Mouse (Mus musculus) midbrain, postnatal 0 days (tissue): ENCODE results near the gene Tmem69. TPM values are rescaled to one million over a fixed set of nuclear protein-coding genes. Genes with fewer than 3 reads are reported as not detected.

Experiments used
- ATAC-seq: fragments of 200-750 bp; cut with Nextera tagmentation; 2 replicates; pipeline ENCODE4 v1.8.0; 2017; ENCODE audit warnings: moderate number of reproducible peaks, mild to moderate bottlenecking, moderate TSS enrichment, moderate library complexity; ENCODE audit not compliant: low FRiP score
- DNase-seq: peaks from one replicate; pipeline ENCODE4 v3.0.0-alpha.2; 2015; ENCODE audit warnings: low spot score
- H3K27ac ChIP-seq: fragments of 300-500 bp; sonication (generic); 2 replicates; pipeline ENCODE4 v1.5.1; 2014; ENCODE audit warnings: low read depth, mild to moderate bottlenecking, low read length, mixed read lengths
- H3K27me3 ChIP-seq: fragments of 300-500 bp; sonication (generic); 2 replicates; pipeline ENCODE4 v1.6.1; 2014; ENCODE audit warnings: low read length, control low read depth, mixed read lengths; ENCODE audit not compliant: insufficient read depth
- H3K36me3 ChIP-seq: fragments of 300-500 bp; sonication (generic); 2 replicates; pipeline ENCODE4 v1.6.1; 2014; ENCODE audit warnings: low read length, control low read depth, mixed read lengths; ENCODE audit not compliant: insufficient read depth
- H3K4me1 ChIP-seq: fragments of 300-500 bp; sonication (generic); 2 replicates; pipeline ENCODE4 v1.6.1; 2014; ENCODE audit warnings: mild to moderate bottlenecking, control low read depth, antibody characterized with exemption, low read length, mixed read lengths; ENCODE audit not compliant: insufficient read depth
- H3K4me2 ChIP-seq: fragments of 300-500 bp; sonication (generic); 2 replicates; pipeline ENCODE4 v1.6.1; 2014; ENCODE audit warnings: low read depth, mild to moderate bottlenecking, low read length, mixed read lengths; ENCODE audit not compliant: poor library complexity, severe bottlenecking
- H3K4me3 ChIP-seq: fragments of 300-500 bp; sonication (generic); 2 replicates; pipeline ENCODE4 v1.5.1; 2014; ENCODE audit warnings: low read depth, mild to moderate bottlenecking, low read length, moderate library complexity
- H3K9ac ChIP-seq: fragments of 300-500 bp; sonication (generic); replicated peaks from 2 replicates; pipeline ENCODE4 v1.6.1; 2014; ENCODE audit warnings: mild to moderate bottlenecking, low read length, moderate library complexity, mixed read lengths; ENCODE audit not compliant: poor library complexity, severe bottlenecking
- H3K9me3 ChIP-seq: fragments of 300-500 bp; sonication (generic); 2 replicates; pipeline ENCODE4 v1.6.1; 2016; ENCODE audit warnings: low read length, control low read depth
- CTCF ChIP-seq: IDR thresholded peaks from 2 replicates; pipeline ENCODE4 v1.5.1; 2016; ENCODE audit warnings: antibody characterized with exemption, mild to moderate bottlenecking
- WGBS: fragments of 180-500 bp; shearing (Covaris S2); extraction: QIAGEN DNeasy Blood & Tissue Kit; methylation state at CpG from one replicate; pipeline ENCODE4 v1.1.7; 2014; 5-methylcytosine and 5-hydroxymethylcytosine counted together
- polyA plus RNA-seq: library from polyadenylated mRNA; unstranded; fragments of >200 nt; fragmentation: Nextera tagmentation; extraction: Ambion mirVana; gene quantifications from 2 replicates; pipeline ENCODE4 v1.2.1, GENCODE M21; 2015
- total RNA-seq: library from RNA; depleted of rRNA; stranded (reverse); fragments of >200 nt; gene quantifications from 2 replicates; pipeline ENCODE4 v1.2.3, GENCODE M21; 2014

Tmem69 gene
- total and polyA plus RNA-seq, 2 experiments from 2014 or later, result 12.6 to 14.0 TPM

DNA sequence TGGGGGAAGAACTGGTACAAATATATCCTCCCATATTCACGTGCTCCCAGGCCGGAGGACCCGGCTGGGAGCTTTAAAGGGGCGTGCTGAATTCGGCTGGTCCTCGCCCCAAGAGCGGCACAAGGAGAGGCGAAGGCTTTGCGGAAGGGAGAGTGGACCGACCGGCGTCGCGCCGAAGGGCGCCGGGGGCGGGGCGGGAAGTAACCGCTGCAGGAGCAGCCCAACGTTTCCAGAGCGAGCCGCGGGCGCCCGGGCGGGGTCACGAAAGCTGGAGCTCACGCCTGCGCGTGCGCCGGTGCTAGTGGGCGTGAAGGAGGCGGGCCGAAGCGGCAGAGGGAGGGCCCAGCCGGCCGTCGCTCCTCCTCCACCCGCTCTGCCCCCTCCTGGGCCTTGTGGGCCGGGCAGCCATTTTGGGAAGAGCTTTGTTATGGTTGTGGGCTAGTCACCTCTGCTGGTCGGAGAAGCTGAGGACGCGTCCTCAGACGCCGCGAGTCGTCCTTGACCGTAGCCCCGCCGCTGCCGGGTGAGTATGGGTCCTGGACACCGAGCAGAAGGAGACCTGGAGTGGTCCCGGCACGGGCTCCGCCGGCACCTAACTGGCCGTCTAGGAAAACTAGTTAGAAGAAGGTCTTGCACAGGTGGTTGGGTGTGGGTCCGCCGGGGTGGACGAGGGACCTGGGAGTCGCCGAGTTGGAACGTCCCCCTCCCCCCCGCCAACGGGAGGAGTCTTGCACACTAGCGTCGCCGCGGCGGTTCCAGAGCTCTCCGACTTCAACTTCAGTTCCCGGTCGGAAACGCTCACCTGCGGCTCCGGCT lies 1.8 kb upstream of the Tmem69 start, which contains the start of gene Gpbp1l1:
Gpbp1l1 (plus strand) TSS at position 353 of the 816 bp plus-strand sequence.
- WGBS, result under 1% methylated on average over 72 of the region's 78 CpGs
- Histone ChIP-seq H3K4me1 (0 out of 2 replicates have a peak, but pooled peaks cover 2% of the 10 kb centered on the region), H3K4me2 (peak within 1 kb of the TSS; percentile 67), H3K27ac (peak within 1 kb of the TSS; percentile 94), H3K36me3 (peaks cover 6% of the 10 kb centered on the region; the same call in 1 of the 2 replicates), H3K4me3 (peak within 1 kb of the TSS; percentile 94), H3K27me3 (no peaks in the 10 kb centered on the region), H3K9me3 (no peaks in the 10 kb centered on the region), H3K9ac (peak within 1 kb of the TSS; percentile 71)
- DNase-seq (peak; percentile 97), ATAC-seq (peak; percentile 98)
- TF ChIP-seq CTCF, result peak; percentile 63

GRCm38 (mm10) chr4:116556561-116557305 lies 997 bp upstream of the Tmem69 start:
- Histone ChIP-seq H3K36me3 (peaks cover 6% of the 10 kb centered on the region; the same call in 1 of the 2 replicates), H3K4me1 (0 out of 2 replicates have a peak, but pooled peaks cover 2% of the 10 kb centered on the region), H3K9ac (peak overlapping the region; percentile 71), H3K4me3 (peak overlapping the region; percentile 94), H3K27ac (peak overlapping the region; percentile 94), H3K27me3 (no peaks in the 10 kb centered on the region), H3K4me2 (peak overlapping the region; percentile 67), H3K9me3 (no peaks in the 10 kb centered on the region)
- DNase-seq (peak; percentile 96), ATAC-seq (peak; percentile 97)
- TF ChIP-seq CTCF, result peak; percentile 21; the same call in 1 of the 2 replicates
- under 1% methylated on average over 28 of the region's 28 CpGs for WGBS

GRCm38 (mm10) chr4:116553035-116553434 lies 2.7 kb downstream of the Tmem69 start:
- H3K4me3 ChIP-seq, result no peak overlapping the region
- no peak for DNase-seq
- no peak for TF ChIP-seq CTCF
- ATAC-seq, result no peak
- no peak overlapping the region for H3K27ac ChIP-seq
- 72% methylated on average over 3 of the region's 3 CpGs for WGBS
- H3K9me3 ChIP-seq, result no peaks in the 10 kb centered on the region
- no peaks in the 10 kb centered on the region for H3K4me1 ChIP-seq
- H3K9ac ChIP-seq, result no peak overlapping the region
- peaks cover 6% of the 10 kb centered on the region; the same call in 1 of the 2 replicates for H3K36me3 ChIP-seq
- no peak overlapping the region for H3K4me2 ChIP-seq
- no peaks in the 10 kb centered on the region for H3K27me3 ChIP-seq

GRCm38 (mm10) chr4:116550432-116550831 lies 5.3 kb downstream of the Tmem69 start:
- 81% methylated on average over 1 of the region's 1 CpGs for WGBS
- Histone ChIP-seq H3K4me1 (no peaks in the 10 kb centered on the region), H3K9me3 (no peaks in the 10 kb centered on the region)

DNA sequence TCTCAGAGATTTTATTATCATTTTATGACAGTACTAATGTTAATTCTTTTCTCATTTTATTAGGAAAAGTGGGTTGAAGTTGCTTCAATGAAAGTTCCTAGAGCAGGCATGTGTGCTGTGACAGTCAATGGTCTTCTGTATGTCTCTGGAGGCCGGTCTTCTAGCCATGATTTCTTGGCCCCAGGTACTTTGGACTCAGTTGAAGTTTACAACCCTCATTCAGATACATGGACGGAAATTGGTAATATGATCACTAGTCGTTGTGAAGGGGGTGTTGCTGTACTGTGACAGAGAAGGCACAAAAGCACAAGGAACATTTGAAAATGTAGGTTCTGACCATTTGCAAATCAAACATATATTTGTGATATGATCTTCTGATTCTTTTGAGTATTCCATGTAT lies 18.0 kb downstream of the Tmem69 start:
- H3K9me3 ChIP-seq, result no peaks in the 10 kb centered on the region
- no peak overlapping the region for H3K4me3 ChIP-seq
- no peaks in the 10 kb centered on the region for H3K27me3 ChIP-seq
- ATAC-seq (no peak), DNase-seq (no peak)
- no peaks in the 10 kb centered on the region for H3K4me1 ChIP-seq
- TF ChIP-seq CTCF, result no peak
- H3K36me3 ChIP-seq, result no peaks in the 10 kb centered on the region; the same call in 1 of the 2 replicates
- H3K4me2 ChIP-seq, result no peak overlapping the region
- H3K27ac ChIP-seq, result no peak overlapping the region
- 94% methylated on average over 3 of the region's 3 CpGs for WGBS
- H3K9ac ChIP-seq, result no peak overlapping the region

More at GRCm38 (mm10) chr4:116550432-116550831, 5.3 kb downstream of the Tmem69 start:
- H3K4me3 ChIP-seq, result no peak overlapping the region
- ATAC-seq, result no peak
- no peak for TF ChIP-seq CTCF
- no peak overlapping the region for H3K9ac ChIP-seq
- DNase-seq, result no peak
- no peak overlapping the region for H3K4me2 ChIP-seq
- no peak overlapping the region for H3K27ac ChIP-seq
- peaks cover 6% of the 10 kb centered on the region; the same call in 1 of the 2 replicates for H3K36me3 ChIP-seq
- H3K27me3 ChIP-seq, result no peaks in the 10 kb centered on the region
